Mouse (Mus musculus): ENCODE measurements around the gene Gpha2.

Gpha2 gene

GRCm38 (mm10) chr19:6242281-6242680 lies 16.1 kb downstream of the Gpha2 start:
- DNase-seq = peak; percentile 72 to 74

DNA sequence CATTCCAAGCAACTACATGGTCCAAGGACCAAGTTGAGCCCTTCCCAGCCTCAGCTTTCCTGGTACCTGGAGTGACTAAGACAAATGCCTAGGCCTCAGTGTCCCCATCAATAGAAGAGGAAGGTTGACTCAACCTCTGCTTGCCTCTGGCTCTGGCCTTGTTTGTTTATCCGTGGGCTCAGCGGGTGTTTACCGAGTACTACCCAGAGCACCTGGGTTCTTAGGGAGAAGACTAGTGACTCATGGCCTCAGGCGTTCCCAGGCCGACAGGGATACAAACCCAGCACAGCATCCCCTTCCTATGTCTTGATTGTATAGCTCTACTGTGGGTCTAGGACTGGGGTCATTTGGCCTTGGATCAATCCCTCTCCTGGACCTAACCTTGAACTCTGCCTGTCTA lies 17.0 kb downstream of the Gpha2 start:
- no peak for DNase-seq

DNA sequence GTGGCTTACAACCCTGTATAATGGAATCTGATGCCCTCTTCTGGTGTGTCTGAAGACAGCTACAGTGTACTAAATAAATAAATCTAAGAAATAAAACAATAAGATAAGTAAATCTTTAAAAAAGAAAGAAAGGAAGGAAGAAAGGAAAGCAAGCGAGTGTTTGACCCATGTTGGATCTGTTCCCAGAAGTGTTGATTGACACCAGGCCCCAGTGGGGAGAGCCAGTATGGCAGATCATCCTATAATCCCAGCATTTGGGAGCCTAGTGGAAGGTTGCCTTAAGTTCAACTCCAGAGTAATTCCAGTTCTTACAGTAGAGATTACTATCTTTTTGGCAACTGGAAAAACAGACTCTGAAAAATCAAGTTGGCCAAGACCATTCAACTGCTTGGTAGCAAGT lies 19.6 kb downstream of the Gpha2 start:
- DNase-seq = no peak

GRCm38 (mm10) chr19:6247526-6248300 lies 21.5 kb downstream of the Gpha2 start:
- DNase-seq = no peak

DNA sequence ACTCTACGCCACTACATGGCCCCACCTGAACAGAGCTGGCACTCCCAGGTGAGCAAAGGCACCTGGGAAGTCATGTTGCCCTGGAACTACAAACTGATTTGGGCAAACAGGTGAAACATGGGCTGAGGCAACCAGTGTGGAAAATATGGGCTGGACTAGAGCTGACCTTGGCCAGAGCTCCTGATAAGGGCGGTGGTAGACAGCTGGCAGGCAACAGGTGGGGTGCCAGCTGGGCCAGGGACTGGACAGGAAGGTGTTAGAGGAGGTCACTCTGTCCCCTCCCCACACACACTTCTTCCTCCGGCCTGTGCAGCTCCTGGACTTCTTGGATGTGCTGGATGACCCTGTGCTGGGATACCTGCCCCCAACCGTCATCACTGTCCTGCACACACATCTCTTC lies 26.8 kb downstream of the Gpha2 start:
- no peak for DNase-seq

- peak; percentile 58 to 70 for DNase-seq
These were observed 34.2 kb downstream of the Gpha2 start for GRCm38 (mm10) chr19:6260428-6260827.

- peak in 1 of 2 experiments; percentile 44 for DNase-seq
These were observed 34.8 kb downstream of the Gpha2 start for GRCm38 (mm10) chr19:6260946-6261345.

- no peak for DNase-seq
These were observed 35.2 kb downstream of the Gpha2 start for GRCm38 (mm10) chr19:6261379-6261778.

DNA sequence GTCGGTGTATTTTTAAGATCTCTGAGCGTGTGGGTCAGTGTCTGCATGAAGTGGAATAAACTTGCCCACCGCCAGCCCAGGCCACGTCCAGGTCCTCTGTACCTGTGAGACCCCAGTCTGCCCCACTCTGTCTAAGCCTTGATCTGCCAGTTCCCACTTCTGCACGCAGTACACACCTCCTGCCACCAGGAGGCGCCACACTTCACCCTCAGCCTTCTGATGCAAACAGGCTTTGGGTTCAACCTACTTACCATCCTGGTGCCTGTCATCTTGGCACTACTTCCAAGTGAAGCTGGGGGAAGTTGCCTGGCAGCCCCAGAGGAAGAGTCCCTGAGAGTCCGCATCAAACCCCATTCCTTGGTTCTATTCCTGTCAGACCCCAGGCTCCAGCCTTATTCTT lies 36.0 kb downstream of the Gpha2 start:
- DNase-seq = peak; percentile 71 to 87

DNA sequence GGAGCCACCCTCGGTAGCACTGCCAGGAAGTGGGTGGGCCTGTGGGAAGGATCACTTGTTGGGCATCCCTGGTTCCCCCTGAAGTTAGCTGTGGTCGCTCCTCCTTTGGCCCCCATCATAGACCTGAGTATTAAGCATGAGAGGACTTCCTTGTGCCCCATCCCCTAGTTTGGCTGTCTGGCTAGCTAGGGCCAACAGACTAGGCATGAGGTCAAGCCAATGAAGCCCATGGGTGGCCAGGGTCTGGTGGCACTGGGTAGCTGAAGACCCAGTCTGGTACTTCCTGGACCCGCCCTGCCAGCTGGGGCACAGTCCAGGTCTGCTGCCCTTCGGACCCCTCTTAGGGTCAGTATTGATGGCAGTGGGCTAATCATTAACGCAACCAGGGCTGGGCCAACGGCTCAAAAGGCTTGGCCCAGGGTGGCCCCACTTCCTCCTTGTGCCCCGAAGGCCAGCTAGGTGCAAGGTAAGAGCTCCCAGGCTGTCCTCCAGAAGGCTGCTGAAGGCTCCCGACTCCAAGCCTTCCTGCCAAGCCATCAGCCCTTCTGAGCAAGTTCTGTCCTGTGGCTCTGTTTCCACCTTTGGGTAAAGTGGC lies 36.8 kb downstream of the Gpha2 start:
- DNase-seq = peak; percentile 86 to 90

- peak in 1 of 2 experiments; percentile 63 for DNase-seq
These were observed 38.0 kb downstream of the Gpha2 start for GRCm38 (mm10) chr19:6264200-6264599.

GRCm38 (mm10) chr19:6264945-6265344 lies 38.8 kb downstream of the Gpha2 start:
- DNase-seq = no peak

GRCm38 (mm10) chr19:6265727-6266182 lies 39.6 kb downstream of the Gpha2 start:
- peak in 1 of 2 experiments; percentile 36 for DNase-seq

DNA sequence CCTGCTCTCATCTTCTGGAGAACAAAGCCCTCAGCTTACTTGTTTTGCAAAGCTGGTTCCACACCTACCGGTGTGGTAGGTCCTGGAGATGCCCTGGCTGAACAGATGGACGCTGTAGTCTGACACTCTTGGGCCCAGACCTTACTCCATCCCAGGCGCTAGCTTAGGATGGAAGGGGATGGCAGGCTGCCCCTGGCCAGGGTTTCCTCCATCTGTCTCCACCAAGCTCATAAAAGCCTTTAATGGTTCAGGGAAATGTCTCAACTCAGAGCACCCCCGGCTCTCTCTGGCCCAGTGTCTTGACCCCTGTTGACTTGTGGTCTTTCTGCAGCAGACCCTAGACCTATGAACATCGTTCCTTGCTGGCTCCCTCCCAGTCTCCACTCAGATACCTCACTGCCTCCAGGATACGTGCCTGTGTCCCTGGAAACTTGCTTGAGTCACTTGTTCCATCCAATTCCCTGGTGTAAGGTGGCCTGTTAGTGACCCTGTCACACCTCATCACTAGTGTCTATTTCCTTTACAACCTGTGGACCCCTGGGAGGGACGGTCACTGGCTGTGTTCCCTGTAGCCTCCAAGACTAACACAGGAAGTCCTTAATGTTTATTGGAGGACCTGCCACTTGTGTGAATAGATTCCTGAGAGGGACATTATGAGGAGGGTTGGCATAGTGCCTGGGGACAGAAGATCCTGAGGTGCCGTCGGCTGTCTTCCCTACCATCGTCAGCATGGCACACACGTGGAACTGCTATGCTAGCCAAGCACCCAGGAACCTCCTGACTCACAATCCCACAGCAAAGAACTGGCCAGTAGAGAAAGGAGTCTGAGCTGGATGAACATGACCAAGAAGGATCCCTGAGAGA lies 41.4 kb downstream of the Gpha2 start:
- peak; percentile 56 to 63 for DNase-seq

DNA sequence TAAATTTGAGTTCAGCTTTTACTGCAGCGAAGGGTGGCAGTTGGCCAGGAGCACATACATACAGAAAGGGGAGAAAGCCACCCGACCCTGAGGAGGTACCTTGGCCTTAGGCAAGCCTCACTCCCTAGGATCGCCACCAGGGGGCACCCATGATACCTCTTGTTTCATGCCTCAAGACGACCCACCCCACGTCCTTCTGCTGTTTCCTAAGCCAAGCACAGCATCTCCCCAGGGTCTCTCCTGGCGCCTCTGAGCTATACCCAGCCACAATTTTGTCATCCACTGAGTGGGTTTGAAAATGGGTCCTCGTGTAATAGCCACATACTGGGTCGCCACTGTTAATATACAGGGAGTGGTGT lies 42.0 kb downstream of the Gpha2 start:
- peak; percentile 89 to 94 for DNase-seq

DNA sequence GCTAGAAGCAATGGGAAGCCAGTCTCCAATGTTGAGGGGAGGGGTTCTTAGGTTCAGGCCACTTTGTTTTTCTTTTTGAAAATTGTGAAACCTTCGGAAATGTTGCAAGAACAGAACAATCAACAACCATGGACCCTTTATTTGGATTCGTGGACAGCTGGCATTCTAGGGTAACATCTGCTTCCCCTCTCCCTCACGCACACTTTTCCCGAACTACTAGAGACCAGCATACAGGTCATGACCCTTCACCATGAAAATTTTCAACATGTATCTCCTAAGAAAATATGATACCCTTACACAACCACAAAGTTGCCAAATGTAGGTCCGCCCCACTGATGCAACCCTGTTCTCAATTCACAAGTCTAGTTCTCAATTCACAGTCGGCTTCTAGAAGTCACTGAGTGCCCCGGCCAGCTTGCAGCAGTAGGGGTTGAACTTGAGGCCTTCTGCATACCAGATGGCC lies 42.5 kb downstream of the Gpha2 start:
- DNase-seq = no peak

GRCm38 (mm10) chr19:6269798-6270475 lies 43.8 kb downstream of the Gpha2 start:
- DNase-seq = peak in 1 of 2 experiments; percentile 31

DNA sequence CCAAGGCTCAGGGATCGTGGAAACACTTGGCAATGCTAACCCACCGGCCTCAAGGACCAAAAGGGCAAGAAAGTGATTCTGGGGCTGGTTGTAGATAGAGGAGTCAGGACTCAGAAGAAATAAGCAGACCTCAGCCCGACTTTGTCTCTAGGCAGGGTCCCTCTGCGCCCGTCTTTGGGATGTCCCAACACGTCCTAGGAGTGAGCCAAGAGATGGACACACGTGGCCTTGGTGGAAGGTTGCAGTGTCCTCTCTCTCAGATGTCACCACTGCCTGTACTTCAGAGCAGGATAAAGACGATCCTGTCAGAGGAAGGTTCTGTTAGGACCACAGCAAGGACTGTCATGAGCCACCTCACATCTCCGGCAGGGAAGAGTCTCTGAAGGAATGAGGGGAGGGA lies 44.5 kb downstream of the Gpha2 start:
- DNase-seq = no peak

DNA sequence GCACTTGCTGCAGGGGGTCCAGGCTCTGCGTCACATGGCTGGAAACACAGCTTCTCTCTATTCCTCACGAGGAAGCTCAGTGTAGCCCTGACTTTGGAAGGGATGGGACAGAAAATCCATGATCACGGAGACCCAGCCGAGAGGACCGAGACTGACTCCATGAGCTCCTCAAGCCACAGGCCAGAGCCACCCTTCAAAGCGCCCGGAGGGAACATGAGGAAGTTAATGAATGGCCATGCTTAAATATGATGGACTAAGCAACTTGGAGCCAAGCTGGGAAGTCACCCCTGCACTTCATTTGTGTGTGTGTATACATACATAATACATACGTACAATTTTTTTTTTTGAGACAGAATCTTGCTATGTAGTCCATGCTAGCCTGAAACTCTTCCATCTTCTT lies 45.0 kb downstream of the Gpha2 start:
- DNase-seq = peak; percentile 56 to 61

DNA sequence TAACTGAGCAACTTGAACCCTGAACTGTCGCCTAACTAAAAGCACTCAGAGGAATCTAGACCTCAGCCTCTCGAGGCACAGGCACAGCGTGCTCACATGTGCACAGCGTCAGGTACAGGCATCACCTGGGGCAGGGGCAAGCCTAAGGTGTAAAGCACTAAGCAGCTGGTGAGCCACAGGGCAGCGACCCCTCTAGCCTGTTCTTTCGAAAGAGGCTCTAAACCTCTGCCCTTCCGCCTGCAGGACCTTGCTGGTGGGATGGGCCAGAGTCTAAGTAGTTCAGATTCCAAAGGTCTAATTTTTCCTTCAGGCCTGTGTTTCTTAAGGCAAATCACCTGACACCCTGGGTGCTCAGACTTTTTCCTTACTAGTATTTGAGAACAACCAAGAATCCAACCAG lies 45.9 kb downstream of the Gpha2 start:
- peak; percentile 74 to 88 for DNase-seq

DNA sequence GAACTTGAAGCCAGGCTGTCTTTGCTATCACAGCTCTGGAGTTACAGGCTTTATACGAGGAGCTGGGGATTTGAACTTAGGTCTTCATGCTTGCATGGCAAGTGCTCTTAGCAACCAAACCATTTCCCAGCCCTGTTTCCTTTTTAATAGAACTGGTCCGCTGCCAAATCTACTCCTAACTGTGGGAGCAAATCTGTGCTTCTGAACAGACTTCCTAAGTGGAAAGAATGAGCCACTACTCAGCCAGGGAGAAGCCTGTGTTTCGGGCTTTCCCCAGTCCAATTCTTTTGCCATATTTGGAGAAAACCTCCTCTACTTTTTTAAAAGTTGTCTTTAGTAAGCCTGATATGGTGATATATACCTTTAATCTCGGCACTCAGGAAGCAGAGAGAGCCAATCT lies 46.6 kb downstream of the Gpha2 start:
- no peak for DNase-seq

DNA sequence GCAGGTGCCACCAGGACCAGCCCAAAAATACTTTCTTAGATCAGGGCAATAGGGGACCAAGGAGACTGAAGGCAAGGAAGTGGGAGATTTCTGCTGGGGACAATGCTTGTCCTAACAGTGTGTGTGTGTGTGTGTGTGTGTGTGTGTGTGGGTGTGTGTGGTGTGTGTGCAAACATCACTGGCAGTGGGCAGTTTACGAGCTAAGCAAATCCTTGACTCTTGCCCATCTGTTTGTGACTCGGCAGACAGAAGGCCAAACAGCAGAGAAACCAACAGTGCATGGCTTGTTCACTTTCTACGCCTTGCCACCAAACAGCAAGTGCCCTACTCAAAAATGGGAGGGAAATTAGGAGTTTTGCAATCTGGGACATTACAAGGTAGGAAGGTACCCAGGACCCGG lies 47.4 kb downstream of the Gpha2 start:
- DNase-seq = no peak

All from kidney, postnatal 36 days (tissue).